Mouse (Mus musculus): ENCODE results near the gene St6galnac3.

- no peak for TF ChIP-seq CTCF (IDR thresholded peaks at IDR 0.05; ENCODE audit: borderline replicate concordance, extremely low read depth, insufficient read depth, insufficient read length)
- TF ChIP-seq POLR2A (IDR thresholded peaks at IDR 0.05; ENCODE audit: borderline replicate concordance, extremely low read depth, insufficient read depth, insufficient read length, poor library complexity, severe bottlenecking): no peak
Observed at GRCm38 (mm10) chr3:153296375-153297068, 428.5 kb downstream of the St6galnac3 start.
